Mouse (Mus musculus): Measurements from ENCODE around the gene Dnah9. TPM values are rescaled to one million over a fixed set of nuclear protein-coding genes. Genes with fewer than 3 reads are reported as not detected.

The Dnah9 gene
- polyA plus RNA-seq (2014; fragmentation: Nextera tagmentation; extraction: Ambion mirVana) = 0.03 TPM in 1 of 2 replicates, not detected in the other

GRCm38 (mm10) chr11:66167801-66168651 lies at the start of gene Dnah9:
TSS of gene Dnah9 (minus strand) at chr11:66168551.
- DNase-seq (ENCODE audit: low spot score) = peak; percentile 58
- peak within 1 kb of the TSS; percentile 66 for H3K4me2 ChIP-seq
- no peaks in the 10 kb centered on the region for H3K4me1 ChIP-seq (replicated peaks; ENCODE audit: control insufficient read depth, insufficient read depth, low read length)
- no peaks in the 10 kb centered on the region; the same call in 1 of the 2 replicates for H3K27me3 ChIP-seq (replicated peaks; ENCODE audit: control insufficient read depth, insufficient read depth, low read length)
- H3K4me3 ChIP-seq (ENCODE audit: low read depth, low read length) = peak within 1 kb of the TSS; percentile 47
- peak; percentile 78 for ATAC-seq (replicated peaks; ENCODE audit: low FRiP score)
- no peak within 1 kb of the TSS for H3K9ac ChIP-seq (ENCODE audit: low read depth, low read length)
- no peak within 1 kb of the TSS for H3K27ac ChIP-seq (ENCODE audit: low read depth, low read length)
- H3K36me3 ChIP-seq (ENCODE audit: control insufficient read depth, insufficient read depth, low read length) = no peaks in the 10 kb centered on the region
- WGBS = 1% methylated on average over 53 of the region's 53 CpGs
- H3K9me3 ChIP-seq (ENCODE audit: control insufficient read depth, low read length) = no peaks in the 10 kb centered on the region

GRCm38 (mm10) chr11:66188627-66189287 lies 20.4 kb upstream of the Dnah9 start:
- Histone ChIP-seq H3K4me3 (ENCODE audit: low read depth, low read length) (no peak overlapping the region), H3K27ac (ENCODE audit: low read depth, low read length) (no peak overlapping the region), H3K4me2 (no peak overlapping the region), H3K4me1 (replicated peaks; ENCODE audit: control insufficient read depth, insufficient read depth, low read length) (no peaks in the 10 kb centered on the region), H3K36me3 (ENCODE audit: control insufficient read depth, insufficient read depth, low read length) (no peaks in the 10 kb centered on the region), H3K9me3 (ENCODE audit: control insufficient read depth, low read length) (no peaks in the 10 kb centered on the region), H3K27me3 (replicated peaks; ENCODE audit: control insufficient read depth, insufficient read depth, low read length) (no peaks in the 10 kb centered on the region), H3K9ac (ENCODE audit: low read depth, low read length) (no peak overlapping the region)
- 79% methylated on average over 3 of the region's 3 CpGs for WGBS
- DNase-seq (ENCODE audit: low spot score) (no peak), ATAC-seq (replicated peaks; ENCODE audit: low FRiP score) (no peak)

GRCm38 (mm10) chr11:66188146-66188545 lies 19.8 kb upstream of the Dnah9 start:
- no peaks in the 10 kb centered on the region for H3K36me3 ChIP-seq (ENCODE audit: control insufficient read depth, insufficient read depth, low read length)
- 86% methylated on average over 2 of the region's 2 CpGs for WGBS
- H3K27me3 ChIP-seq (replicated peaks; ENCODE audit: control insufficient read depth, insufficient read depth, low read length) = no peaks in the 10 kb centered on the region
- no peak overlapping the region for H3K9ac ChIP-seq (ENCODE audit: low read depth, low read length)
- H3K27ac ChIP-seq (ENCODE audit: low read depth, low read length) = no peak overlapping the region
- ATAC-seq (replicated peaks; ENCODE audit: low FRiP score) = no peak
- no peak overlapping the region for H3K4me3 ChIP-seq (ENCODE audit: low read depth, low read length)
- H3K4me2 ChIP-seq = no peak overlapping the region
- no peak for DNase-seq (ENCODE audit: low spot score)
- H3K9me3 ChIP-seq (ENCODE audit: control insufficient read depth, low read length) = no peaks in the 10 kb centered on the region
- H3K4me1 ChIP-seq (replicated peaks; ENCODE audit: control insufficient read depth, insufficient read depth, low read length) = no peaks in the 10 kb centered on the region

DNA sequence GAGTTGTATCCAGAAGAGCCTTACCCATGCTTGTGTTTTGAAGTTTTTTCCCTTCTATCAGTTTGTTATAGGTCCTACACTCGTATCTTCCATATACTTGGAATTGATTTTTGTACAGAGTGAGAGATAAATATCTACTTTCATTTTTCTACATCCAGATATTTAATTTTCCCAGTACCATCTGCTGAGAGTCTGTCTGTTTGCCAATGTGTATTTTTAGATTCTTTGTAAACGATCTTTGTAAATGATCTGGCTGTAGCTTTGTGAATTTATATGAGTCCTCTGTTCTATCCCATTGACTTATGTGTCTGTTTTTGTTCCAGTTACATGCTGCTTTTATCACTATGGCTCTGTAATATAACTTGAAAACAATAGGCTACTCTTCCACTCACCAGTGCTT lies 9.4 kb upstream of the Dnah9 start:
- Histone ChIP-seq H3K9me3 (ENCODE audit: control insufficient read depth, low read length) (no peaks in the 10 kb centered on the region), H3K9ac (ENCODE audit: low read depth, low read length) (no peak overlapping the region), H3K4me2 (no peak overlapping the region), H3K36me3 (ENCODE audit: control insufficient read depth, insufficient read depth, low read length) (no peaks in the 10 kb centered on the region), H3K27ac (ENCODE audit: low read depth, low read length) (no peak overlapping the region), H3K27me3 (replicated peaks; ENCODE audit: control insufficient read depth, insufficient read depth, low read length) (no peaks in the 10 kb centered on the region), H3K4me3 (ENCODE audit: low read depth, low read length) (no peak overlapping the region), H3K4me1 (replicated peaks; ENCODE audit: control insufficient read depth, insufficient read depth, low read length) (no peaks in the 10 kb centered on the region)
- WGBS = 71% methylated on average over 2 of the region's 2 CpGs
- no peak for ATAC-seq (replicated peaks; ENCODE audit: low FRiP score)
- no peak for DNase-seq (ENCODE audit: low spot score)

DNA sequence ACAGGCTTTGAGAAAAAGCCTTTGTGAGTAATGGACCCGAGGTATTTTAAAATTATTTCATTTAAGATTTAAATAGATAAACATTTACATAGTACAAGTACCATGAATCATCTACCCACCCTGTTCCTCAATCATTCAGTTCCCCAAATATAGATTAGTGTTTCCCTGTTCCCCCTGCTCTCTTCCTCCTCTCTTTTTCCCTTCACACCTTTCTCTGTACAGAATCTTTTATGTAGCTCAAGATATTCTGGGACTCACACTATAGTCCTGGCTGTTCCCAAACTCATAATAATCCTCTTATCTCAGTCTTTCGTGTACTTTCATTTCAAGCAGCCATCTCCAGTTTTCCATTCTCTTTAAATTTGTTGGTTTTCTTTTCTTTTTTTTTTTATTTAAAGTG lies 4.3 kb downstream of the Dnah9 start:
- ATAC-seq (replicated peaks; ENCODE audit: low FRiP score) = no peak
- no peak overlapping the region for H3K27ac ChIP-seq (ENCODE audit: low read depth, low read length)
- no peak for DNase-seq (ENCODE audit: low spot score)
- no peak overlapping the region for H3K9ac ChIP-seq (ENCODE audit: low read depth, low read length)
- no peak overlapping the region for H3K4me3 ChIP-seq (ENCODE audit: low read depth, low read length)
- H3K4me1 ChIP-seq (replicated peaks; ENCODE audit: control insufficient read depth, insufficient read depth, low read length) = no peaks in the 10 kb centered on the region
- no peaks in the 10 kb centered on the region for H3K36me3 ChIP-seq (ENCODE audit: control insufficient read depth, insufficient read depth, low read length)
- no peaks in the 10 kb centered on the region for H3K9me3 ChIP-seq (ENCODE audit: control insufficient read depth, low read length)
- H3K4me2 ChIP-seq = no peak overlapping the region
- H3K27me3 ChIP-seq (replicated peaks; ENCODE audit: control insufficient read depth, insufficient read depth, low read length) = no peaks in the 10 kb centered on the region; the same call in 1 of the 2 replicates
- 79% methylated on average over 2 of the region's 2 CpGs for WGBS

DNA sequence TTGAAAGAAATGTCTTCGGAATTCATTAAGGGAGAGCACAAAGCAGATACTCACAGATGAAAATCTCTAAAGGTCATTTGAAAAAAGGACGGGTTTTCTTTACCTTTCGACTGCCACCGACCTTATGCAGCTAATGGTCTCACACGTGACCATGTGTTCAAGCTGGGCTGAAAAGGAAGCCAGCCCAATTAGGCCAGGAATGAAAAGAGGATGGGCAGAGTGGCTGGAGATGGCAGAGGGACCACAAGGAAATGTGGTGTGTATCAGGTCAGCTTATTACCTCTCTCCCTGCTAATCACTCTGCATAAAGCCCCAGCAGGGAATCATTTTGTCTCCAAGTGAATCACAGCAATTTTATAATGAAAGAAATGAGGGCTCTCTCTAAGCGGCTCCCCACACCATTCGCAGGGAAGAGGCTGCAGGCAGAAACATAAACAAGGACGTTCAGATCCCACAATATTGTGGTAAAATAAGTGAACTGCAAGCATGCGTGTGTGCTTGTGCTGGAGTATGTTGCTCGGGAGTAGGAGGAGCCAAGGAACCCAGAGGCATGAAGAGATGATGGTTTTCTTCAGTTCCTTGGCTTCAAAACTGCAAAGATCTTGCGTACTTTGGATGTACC lies 27.6 kb downstream of the Dnah9 start:
- 74% methylated on average over 11 of the region's 11 CpGs for WGBS
- Histone ChIP-seq H3K9me3 (ENCODE audit: control insufficient read depth, low read length) (no peaks in the 10 kb centered on the region), H3K9ac (ENCODE audit: low read depth, low read length) (no peak overlapping the region), H3K4me2 (no peak overlapping the region), H3K4me1 (replicated peaks; ENCODE audit: control insufficient read depth, insufficient read depth, low read length) (no peaks in the 10 kb centered on the region), H3K4me3 (ENCODE audit: low read depth, low read length) (no peak overlapping the region), H3K36me3 (ENCODE audit: control insufficient read depth, insufficient read depth, low read length) (no peaks in the 10 kb centered on the region), H3K27me3 (replicated peaks; ENCODE audit: control insufficient read depth, insufficient read depth, low read length) (no peaks in the 10 kb centered on the region), H3K27ac (ENCODE audit: low read depth, low read length) (no peak overlapping the region)
- no peak for ATAC-seq (replicated peaks; ENCODE audit: low FRiP score)
- no peak for DNase-seq (ENCODE audit: low spot score)

DNA sequence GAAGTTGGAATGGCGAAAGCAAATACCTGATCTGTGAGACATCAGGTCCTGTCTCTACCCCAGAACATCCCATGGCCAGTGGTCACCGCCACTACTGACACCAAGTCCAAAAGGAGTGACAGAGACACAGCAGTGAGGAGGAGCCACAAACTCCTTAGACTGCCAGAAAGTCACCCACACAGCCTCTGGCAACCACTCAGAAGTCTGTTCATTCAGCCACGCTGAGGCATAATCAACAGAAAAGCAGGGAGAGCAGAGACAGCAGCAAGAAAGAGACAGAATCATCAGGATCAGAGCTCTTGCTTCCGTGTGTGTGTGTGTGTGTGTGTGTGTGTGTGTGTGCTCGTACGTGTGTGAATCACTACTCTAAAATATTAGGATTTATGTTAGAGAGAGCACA lies 33.5 kb downstream of the Dnah9 start:
- Histone ChIP-seq H3K9ac (ENCODE audit: low read depth, low read length) (no peak overlapping the region), H3K4me2 (no peak overlapping the region), H3K27ac (ENCODE audit: low read depth, low read length) (no peak overlapping the region), H3K4me3 (ENCODE audit: low read depth, low read length) (no peak overlapping the region), H3K36me3 (ENCODE audit: control insufficient read depth, insufficient read depth, low read length) (no peaks in the 10 kb centered on the region), H3K27me3 (replicated peaks; ENCODE audit: control insufficient read depth, insufficient read depth, low read length) (no peaks in the 10 kb centered on the region), H3K9me3 (ENCODE audit: control insufficient read depth, low read length) (no peaks in the 10 kb centered on the region), H3K4me1 (replicated peaks; ENCODE audit: control insufficient read depth, insufficient read depth, low read length) (no peaks in the 10 kb centered on the region)
- 78% methylated on average over 6 of the region's 6 CpGs for WGBS
- DNase-seq (ENCODE audit: low spot score) (no peak), ATAC-seq (replicated peaks; ENCODE audit: low FRiP score) (no peak)

DNA sequence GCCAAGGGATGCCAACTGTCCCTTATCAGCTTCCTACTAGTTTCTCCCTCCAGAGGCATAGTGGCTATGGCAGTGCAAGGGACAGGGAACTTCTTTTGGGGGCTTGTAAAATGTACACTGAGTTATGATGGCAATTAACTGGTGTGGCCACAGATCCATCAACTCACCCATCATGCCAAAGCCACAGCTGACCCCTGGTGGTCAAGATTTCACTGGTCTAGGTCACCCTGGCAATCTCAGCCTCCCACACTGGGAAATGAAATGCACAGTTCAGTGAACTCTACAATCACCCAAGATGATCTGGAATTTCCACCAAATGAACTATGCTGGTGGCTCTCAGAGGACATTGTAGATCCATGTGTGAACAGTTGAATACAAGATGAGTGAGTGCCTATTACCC lies 42.2 kb downstream of the Dnah9 start:
- Histone ChIP-seq H3K27ac (ENCODE audit: low read depth, low read length) (no peak overlapping the region), H3K4me3 (ENCODE audit: low read depth, low read length) (no peak overlapping the region), H3K36me3 (ENCODE audit: control insufficient read depth, insufficient read depth, low read length) (no peaks in the 10 kb centered on the region), H3K4me1 (replicated peaks; ENCODE audit: control insufficient read depth, insufficient read depth, low read length) (no peaks in the 10 kb centered on the region), H3K9ac (ENCODE audit: low read depth, low read length) (no peak overlapping the region), H3K27me3 (replicated peaks; ENCODE audit: control insufficient read depth, insufficient read depth, low read length) (no peaks in the 10 kb centered on the region), H3K9me3 (ENCODE audit: control insufficient read depth, low read length) (no peaks in the 10 kb centered on the region), H3K4me2 (no peak overlapping the region)
- DNase-seq (ENCODE audit: low spot score) = no peak
- ATAC-seq (replicated peaks; ENCODE audit: low FRiP score) = no peak

Data from liver, embryonic 11.5 days (tissue).